Mouse (Mus musculus) embryonic facial prominence, embryonic 14.5 days (tissue): ENCODE data around the gene Ahsa1. TPM values are rescaled to one million over a fixed set of nuclear protein-coding genes. Genes with fewer than 3 reads are reported as not detected.

Experiments used
- ATAC-seq: fragments of 200-750 bp; cut with Nextera tagmentation; 2 replicates; pipeline ENCODE4 v1.8.0; 2017; ENCODE audit warnings: low read depth, moderate number of reproducible peaks, moderate TSS enrichment
- DNase-seq: peaks from one replicate; pipeline ENCODE4 v3.0.0-alpha.2; 2015; ENCODE audit warnings: low spot score
- H3K27ac ChIP-seq: fragments of 300-500 bp; sonication (generic); replicated peaks from 2 replicates; pipeline ENCODE4 v1.5.1; 2014; ENCODE audit warnings: low read depth, mild to moderate bottlenecking, low read length, moderate library complexity
- H3K27me3 ChIP-seq: fragments of 300-500 bp; sonication (generic); replicated peaks from 2 replicates; pipeline ENCODE4 v1.6.1; 2014; ENCODE audit warnings: low read length; ENCODE audit not compliant: control insufficient read depth, insufficient read depth
- H3K36me3 ChIP-seq: fragments of 300-500 bp; sonication (generic); 2 replicates; pipeline ENCODE4 v1.6.1; 2014; ENCODE audit warnings: low read length, mixed read lengths; ENCODE audit not compliant: control insufficient read depth, insufficient read depth
- H3K4me1 ChIP-seq: fragments of 300-500 bp; sonication (generic); 2 replicates; pipeline ENCODE4 v1.6.1; 2014; ENCODE audit warnings: antibody characterized with exemption, low read length; ENCODE audit not compliant: control insufficient read depth, insufficient read depth
- H3K4me2 ChIP-seq: fragments of 300-500 bp; sonication (generic); 2 replicates; pipeline ENCODE4 v1.6.1; 2014; ENCODE audit warnings: low read depth, mild to moderate bottlenecking, low read length, moderate library complexity, mixed read lengths
- H3K4me3 ChIP-seq: fragments of 300-500 bp; sonication (generic); 2 replicates; pipeline ENCODE4 v1.5.1; 2014; ENCODE audit warnings: low read depth, mild to moderate bottlenecking, low read length
- H3K9ac ChIP-seq: fragments of 300-500 bp; sonication (generic); 2 replicates; pipeline ENCODE4 v1.6.1; 2014; ENCODE audit warnings: low read depth, mild to moderate bottlenecking, low read length, moderate library complexity, mixed read lengths
- H3K9me3 ChIP-seq: fragments of 300-500 bp; sonication (generic); 2 replicates; pipeline ENCODE4 v1.6.1; 2016; ENCODE audit warnings: low read length; ENCODE audit not compliant: control insufficient read depth
- WGBS: fragments of 180-500 bp; shearing (Covaris S2); extraction: QIAGEN DNeasy Blood & Tissue Kit; methylation state at CpG from one replicate; pipeline ENCODE4 v1.1.7; 2014; 5-methylcytosine and 5-hydroxymethylcytosine counted together
- polyA plus RNA-seq: library from polyadenylated mRNA; unstranded; fragments of >200 nt; fragmentation: Nextera tagmentation; extraction: Ambion mirVana; gene quantifications from 2 replicates; pipeline ENCODE4 v1.2.1, GENCODE M21; 2014

Gene Ahsa1
- polyA plus RNA-seq: 182 and 187 TPM in 2 replicates

GRCm38 (mm10) chr12:87266108-87266826, at the start of gene Ahsa1, which contains the start of gene Vipas39:
Gene Ahsa1 (plus strand): TSS chr12:87266479.
Gene Vipas39 (minus strand): TSS chr12:87266256.
- ATAC-seq: peak; percentile 98
- H3K9ac ChIP-seq: peak within 1 kb of the TSS; percentile 89

GRCm38 (mm10) chr12:87217596-87217995, 48.7 kb upstream of the Ahsa1 start:
- peaks cover 4% of the 10 kb centered on the region for H3K4me1 ChIP-seq
- no peak overlapping the region for H3K4me2 ChIP-seq
- H3K27ac ChIP-seq: no peak overlapping the region
- no peaks in the 10 kb centered on the region for H3K36me3 ChIP-seq
- no peaks in the 10 kb centered on the region for H3K9me3 ChIP-seq
- ATAC-seq: no peak
- H3K4me3 ChIP-seq: no peak overlapping the region
- H3K27me3 ChIP-seq: no peaks in the 10 kb centered on the region
- no peak overlapping the region for H3K9ac ChIP-seq
- no peak for DNase-seq

More at GRCm38 (mm10) chr12:87266108-87266826, at the start of gene Ahsa1, which contains the start of gene Vipas39:
- peaks cover 55% of the 10 kb centered on the region for H3K36me3 ChIP-seq
- DNase-seq: peak; percentile 99
- WGBS: under 1% methylated on average over 31 of the region's 31 CpGs
- no peaks in the 10 kb centered on the region for H3K27me3 ChIP-seq
- H3K4me3 ChIP-seq: peak within 1 kb of the TSS; percentile 81
- H3K9me3 ChIP-seq: no peaks in the 10 kb centered on the region
- H3K4me1 ChIP-seq: peaks cover 15% of the 10 kb centered on the region
- peak within 1 kb of the TSS; percentile 88 for H3K27ac ChIP-seq
- peak within 1 kb of the TSS; percentile 83 for H3K4me2 ChIP-seq

- Histone ChIP-seq H3K4me2 (no peak overlapping the region), H3K9me3 (no peaks in the 10 kb centered on the region), H3K4me3 (no peak overlapping the region), H3K27me3 (no peaks in the 10 kb centered on the region), H3K27ac (no peak overlapping the region), H3K36me3 (no peaks in the 10 kb centered on the region), H3K4me1 (peaks cover 4% of the 10 kb centered on the region), H3K9ac (no peak overlapping the region)
- ATAC-seq (peak; percentile 63), DNase-seq (peak; percentile 64)
- 53% methylated on average over 7 of the region's 7 CpGs for WGBS
Observed at GRCm38 (mm10) chr12:87219362-87219761, 46.9 kb upstream of the Ahsa1 start.

- no peak for ATAC-seq
- Histone ChIP-seq H3K4me3 (no peak overlapping the region), H3K27me3 (no peaks in the 10 kb centered on the region), H3K36me3 (no peaks in the 10 kb centered on the region), H3K4me1 (no peaks in the 10 kb centered on the region), H3K27ac (no peak overlapping the region), H3K9ac (no peak overlapping the region), H3K9me3 (no peaks in the 10 kb centered on the region; the same call in 1 of the 2 replicates), H3K4me2 (no peak overlapping the region)
- 57% methylated on average over 10 of the region's 10 CpGs for WGBS
- no peak for DNase-seq
Observed at GRCm38 (mm10) chr12:87224950-87225349, 41.3 kb upstream of the Ahsa1 start.

GRCm38 (mm10) chr12:87226801-87227200, 39.5 kb upstream of the Ahsa1 start:
- H3K4me3 ChIP-seq: no peak overlapping the region
- H3K9me3 ChIP-seq: no peaks in the 10 kb centered on the region; the same call in 1 of the 2 replicates
- H3K36me3 ChIP-seq: no peaks in the 10 kb centered on the region
- no peak for ATAC-seq
- no peak overlapping the region for H3K9ac ChIP-seq
- no peak for DNase-seq
- no peak overlapping the region for H3K4me2 ChIP-seq
- no peak overlapping the region for H3K27ac ChIP-seq
- no peaks in the 10 kb centered on the region for H3K27me3 ChIP-seq
- 70% methylated on average over 7 of the region's 7 CpGs for WGBS
- no peaks in the 10 kb centered on the region for H3K4me1 ChIP-seq

GRCm38 (mm10) chr12:87229633-87230032, 36.6 kb upstream of the Ahsa1 start:
- 73% methylated on average over 2 of the region's 2 CpGs for WGBS
- DNase-seq: no peak
- Histone ChIP-seq H3K9me3 (no peaks in the 10 kb centered on the region; the same call in 1 of the 2 replicates), H3K36me3 (no peaks in the 10 kb centered on the region), H3K4me1 (no peaks in the 10 kb centered on the region), H3K9ac (no peak overlapping the region), H3K4me3 (no peak overlapping the region), H3K27ac (no peak overlapping the region), H3K4me2 (no peak overlapping the region), H3K27me3 (no peaks in the 10 kb centered on the region)
- no peak for ATAC-seq

GRCm38 (mm10) chr12:87230379-87230895, 35.8 kb upstream of the Ahsa1 start:
- Histone ChIP-seq H3K4me3 (no peak overlapping the region), H3K9ac (no peak overlapping the region), H3K4me1 (no peaks in the 10 kb centered on the region), H3K27ac (no peak overlapping the region), H3K4me2 (no peak overlapping the region), H3K36me3 (no peaks in the 10 kb centered on the region), H3K9me3 (no peaks in the 10 kb centered on the region; the same call in 1 of the 2 replicates), H3K27me3 (no peaks in the 10 kb centered on the region)
- ATAC-seq: no peak
- DNase-seq: no peak

GRCm38 (mm10) chr12:87236882-87237483, 29.3 kb upstream of the Ahsa1 start:
- Histone ChIP-seq H3K4me2 (no peak overlapping the region), H3K9me3 (no peaks in the 10 kb centered on the region), H3K27me3 (no peaks in the 10 kb centered on the region), H3K4me3 (no peak overlapping the region), H3K9ac (no peak overlapping the region), H3K36me3 (peaks cover 39% of the 10 kb centered on the region), H3K4me1 (no peaks in the 10 kb centered on the region), H3K27ac (no peak overlapping the region)
- WGBS: 85% methylated on average over 5 of the region's 5 CpGs
- no peak for ATAC-seq
- no peak for DNase-seq
